Mouse (Mus musculus): ENCODE measurements at regions not wholly inside any gene's neighbourhood (a gene's known extent, or its start where the extent isn't known, plus 50 kb on each side); places are given as distances from the start of the nearest gene placed in this dataset.

- no peak for DNase-seq
Measured at GRCm38 (mm10) chr1:80131354-80131753, 86.9 kb downstream of the Fam124b start.

DNA sequence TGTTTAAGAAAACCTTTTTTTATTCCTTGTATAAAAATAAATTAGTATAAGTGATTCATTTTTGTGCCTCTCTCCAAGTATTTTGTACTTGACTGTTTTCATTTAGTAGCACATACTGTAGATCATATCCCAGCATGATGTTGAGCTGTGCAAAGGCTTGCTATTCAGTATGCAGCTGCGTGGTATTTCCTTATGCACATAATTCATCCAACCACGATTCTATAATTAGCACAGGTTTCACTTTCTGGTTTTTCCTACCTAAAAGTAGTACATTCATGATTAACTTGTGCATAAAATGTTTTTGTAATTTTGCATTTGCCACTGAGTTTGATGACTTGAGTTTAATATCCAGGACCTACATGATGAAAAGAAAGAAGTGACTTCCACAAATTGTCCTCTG lies 94.3 kb downstream of the Fam124b start:
- no peak for DNase-seq

DNA sequence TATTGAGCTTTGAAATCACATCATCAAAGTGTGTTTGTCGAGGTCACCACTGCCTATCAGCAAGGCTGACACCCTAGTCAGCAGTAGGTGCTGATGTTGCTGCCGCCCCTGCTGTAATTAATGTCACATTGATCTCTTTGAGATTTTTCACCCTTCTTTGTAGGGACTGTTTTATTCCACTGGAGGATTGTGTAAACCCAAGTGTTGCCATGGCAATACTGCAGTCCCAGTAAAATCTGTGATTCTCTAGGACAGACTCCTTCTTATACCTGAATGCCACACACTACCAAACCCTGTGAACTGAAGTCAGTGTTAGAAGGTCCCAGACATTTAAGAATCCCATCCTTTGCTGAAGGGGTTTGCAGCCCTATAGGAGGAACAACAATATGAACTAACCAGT lies 102.4 kb downstream of the Fam124b start:
- DNase-seq = no peak

- DNase-seq = no peak
Measured at GRCm38 (mm10) chr1:80107747-80108476, 110.4 kb downstream of the Fam124b start.

GRCm38 (mm10) chr1:80106269-80106668 lies 112.0 kb downstream of the Fam124b start:
- no peak for DNase-seq

DNA sequence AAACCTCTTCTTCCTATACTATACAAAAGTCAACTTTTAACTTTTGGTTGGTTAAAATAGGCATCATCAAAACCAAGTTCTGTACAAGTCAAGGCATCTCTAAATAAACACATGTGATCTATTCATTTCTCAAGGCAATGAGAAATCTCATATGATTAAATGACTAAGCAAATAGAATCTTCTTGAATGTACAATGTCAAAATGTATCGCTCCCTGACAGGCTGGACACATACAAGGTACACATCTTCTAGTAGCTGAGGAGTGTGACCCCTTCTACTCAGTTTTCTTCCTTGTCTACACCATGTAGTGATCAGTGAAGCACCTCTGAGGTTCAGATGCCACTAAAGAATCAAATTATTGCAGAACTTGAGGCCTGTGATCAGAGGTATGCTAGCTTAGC lies 120.0 kb downstream of the Fam124b start:
- DNase-seq = no peak

DNA sequence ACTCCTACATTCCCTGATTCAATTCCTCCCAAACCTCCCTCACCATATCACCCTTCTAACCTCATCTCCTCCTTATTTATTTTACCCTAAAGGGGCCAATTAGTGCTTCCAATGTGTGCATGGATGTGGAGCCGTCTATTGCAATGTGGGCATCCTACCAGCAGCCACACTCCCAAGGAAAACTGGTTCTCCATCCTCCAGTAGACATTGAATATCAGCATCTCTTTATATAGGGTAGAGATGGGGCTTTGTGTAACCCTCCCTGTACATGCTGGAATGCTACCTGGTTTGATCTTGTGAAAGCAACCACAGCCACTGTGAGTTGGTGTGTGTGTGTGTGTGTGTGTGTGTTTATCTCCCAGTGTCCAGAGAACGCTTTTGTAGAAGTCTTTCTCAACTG lies 126.5 kb downstream of the Fam124b start:
- no peak for DNase-seq

DNA sequence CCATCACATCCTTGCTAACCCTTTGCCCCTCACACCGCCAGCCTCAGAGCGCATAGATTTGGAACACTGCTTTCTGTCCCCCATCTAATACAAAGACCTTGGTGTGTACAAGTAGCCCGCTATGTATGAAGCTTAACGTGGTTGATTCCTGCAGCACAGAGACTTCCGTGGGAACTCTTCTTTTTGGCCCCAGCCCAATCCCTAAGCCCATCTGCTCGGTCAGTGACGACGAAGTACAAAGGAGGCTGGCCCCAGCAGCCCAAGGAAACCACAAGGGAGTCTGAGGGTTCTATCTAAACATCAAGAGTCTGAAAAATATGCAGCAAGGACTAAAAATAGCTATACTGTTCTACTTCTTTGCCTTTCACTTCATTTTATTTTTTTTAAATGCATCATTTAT lies 126.9 kb downstream of the Fam124b start:
- DNase-seq = no peak

DNA sequence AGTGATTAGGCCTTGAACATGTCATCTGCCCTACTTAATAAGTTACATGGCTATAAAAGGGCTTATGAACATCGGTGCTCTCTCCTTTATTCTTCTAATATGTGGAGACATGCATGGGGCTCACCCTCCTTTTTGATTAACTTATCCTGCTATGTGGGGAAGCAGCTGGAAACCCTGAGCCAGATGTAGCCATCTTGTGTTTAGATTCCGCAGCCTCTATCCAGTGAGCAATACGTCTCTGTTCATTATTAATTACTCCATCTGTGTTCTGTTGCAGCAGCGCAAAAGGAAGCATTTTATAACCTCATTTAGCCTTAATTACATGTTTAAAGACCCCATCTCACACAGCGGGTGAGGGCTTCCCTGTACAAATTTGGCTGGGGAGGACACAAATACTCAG lies 129.6 kb downstream of the Fam124b start:
- DNase-seq = no peak

GRCm38 (mm10) chr1:80076357-80076756 lies 141.9 kb downstream of the Fam124b start:
- DNase-seq = no peak

- no peak for DNase-seq
Measured at GRCm38 (mm10) chr1:80074376-80074775, 143.9 kb downstream of the Fam124b start.

- no peak for DNase-seq
Measured at GRCm38 (mm10) chr1:80073950-80074349, 144.3 kb downstream of the Fam124b start.

GRCm38 (mm10) chr1:80069141-80069540 lies 149.1 kb downstream of the Fam124b start:
- no peak for DNase-seq

DNA sequence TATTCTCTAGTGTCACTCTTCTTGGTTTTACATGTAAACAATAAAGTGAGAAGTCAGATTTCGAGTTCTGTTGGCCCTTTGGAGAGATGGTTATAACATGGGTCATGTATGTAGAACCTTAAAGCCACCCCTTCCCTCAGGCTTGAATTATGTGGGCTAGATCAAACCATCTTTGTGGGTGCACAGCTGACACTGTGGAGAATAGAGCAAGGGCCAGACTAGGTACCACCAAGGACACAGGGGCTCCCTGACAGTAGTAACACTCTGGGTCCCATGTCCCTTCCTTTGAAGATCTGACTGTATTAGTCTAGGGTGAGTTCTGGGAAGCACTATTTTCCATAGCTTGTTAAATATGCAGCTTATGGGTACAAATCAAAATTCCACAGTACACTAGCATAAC lies 156.2 kb downstream of the Fam124b start:
- DNase-seq = no peak

- no peak for DNase-seq
Measured at GRCm38 (mm10) chr1:80061632-80062031, 156.6 kb downstream of the Fam124b start.

DNA sequence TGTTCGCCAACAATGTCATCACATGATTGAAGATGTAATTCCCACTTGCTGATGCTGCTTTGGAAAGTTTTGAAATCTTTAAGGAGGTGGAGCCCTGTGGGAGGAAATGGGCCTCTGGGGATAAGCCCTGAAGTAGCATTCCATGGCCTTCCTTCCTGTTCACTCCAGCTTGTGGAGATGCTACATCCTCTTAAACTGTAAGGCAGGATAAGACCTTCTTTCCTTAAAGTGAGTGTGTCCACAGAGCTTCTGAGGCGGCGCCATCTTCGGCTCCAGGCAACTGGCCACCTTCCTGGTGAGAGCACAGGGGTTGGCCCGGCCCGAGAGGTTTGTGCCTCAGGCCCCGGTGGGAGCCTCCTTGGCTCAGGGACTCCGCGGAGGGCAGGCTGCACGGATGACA lies 173.1 kb downstream of the Fam124b start:
- DNase-seq = no peak

DNA sequence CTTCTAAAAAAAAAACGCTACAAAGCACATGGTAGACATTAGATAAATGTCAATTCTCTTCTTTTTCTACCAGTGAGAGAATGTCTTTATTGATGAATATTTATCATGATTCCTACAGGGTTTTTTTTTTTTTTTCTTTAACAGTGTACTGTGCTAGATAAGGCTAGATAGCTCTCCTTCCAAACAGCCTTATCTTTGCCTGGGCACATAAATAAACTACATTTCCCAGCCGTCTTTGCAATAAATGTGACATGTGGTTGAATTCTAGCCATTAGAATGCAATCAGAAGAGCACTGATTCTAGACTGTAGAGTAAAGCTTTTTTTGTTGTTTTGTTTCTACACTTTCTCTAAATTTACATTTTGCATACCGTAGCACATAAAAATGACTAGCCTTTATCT lies 177.9 kb downstream of the Fam124b start:
- DNase-seq = no peak

- DNase-seq = no peak
Measured at GRCm38 (mm10) chr1:80039891-80040290, 178.4 kb downstream of the Fam124b start.

DNA sequence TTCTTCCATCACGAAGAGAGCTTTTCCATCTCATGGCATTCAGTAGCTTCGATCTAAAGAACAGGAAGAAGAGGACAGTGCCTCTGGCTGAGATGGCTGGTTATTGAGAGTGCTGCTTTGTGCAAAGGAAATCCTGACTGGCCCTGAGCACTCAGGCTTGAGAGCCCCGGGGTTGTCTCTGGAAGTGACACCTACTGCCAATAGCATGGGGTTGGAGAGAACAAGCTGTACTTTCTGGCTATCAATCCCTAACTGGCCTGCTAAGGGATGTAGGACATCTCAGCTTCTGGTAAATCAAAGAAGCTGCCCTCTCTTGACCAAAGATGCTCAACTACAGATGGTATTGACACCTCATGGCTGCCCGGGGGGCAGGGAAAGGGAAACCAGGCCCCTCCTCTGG lies 178.2 kb upstream of the Serpine2 start:
- no peak for DNase-seq

DNA sequence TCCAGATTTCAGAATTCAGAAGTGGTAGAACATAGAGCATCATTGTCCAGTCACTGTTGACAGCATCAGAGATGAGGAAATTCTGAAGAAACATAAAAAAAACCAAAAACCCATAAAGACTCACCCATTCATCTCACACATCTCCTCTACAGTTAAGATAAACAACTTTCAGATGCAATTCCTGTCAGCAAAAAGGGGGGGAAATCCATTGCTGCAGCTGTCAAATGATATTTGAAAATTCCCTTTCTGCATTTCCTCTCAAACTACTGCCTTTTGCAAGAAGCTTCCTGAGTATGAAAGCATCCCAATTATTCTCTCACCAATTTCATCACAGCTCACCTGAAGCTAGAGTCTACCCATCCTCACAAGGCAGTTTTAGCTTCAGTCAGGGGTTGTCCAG lies 177.1 kb upstream of the Serpine2 start:
- DNase-seq = no peak

DNA sequence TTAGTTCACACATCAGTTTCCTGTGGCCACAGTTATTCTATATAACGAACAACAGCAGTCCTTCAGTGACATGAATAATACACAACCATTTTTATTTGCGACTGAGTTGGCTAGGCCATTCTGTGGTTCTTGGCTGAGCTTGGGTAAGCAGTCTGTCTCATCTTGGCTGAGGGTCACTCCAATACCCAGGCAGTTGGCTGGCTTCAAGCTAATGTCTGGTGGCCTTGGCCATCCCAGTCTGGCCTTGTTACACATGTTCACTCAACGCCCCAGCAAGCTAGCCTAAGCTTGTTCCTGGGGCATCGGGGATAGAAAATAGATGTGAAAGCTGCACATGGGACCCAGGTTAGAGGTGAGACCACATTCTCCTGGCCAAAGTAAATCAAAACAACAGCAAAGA lies 175.5 kb upstream of the Serpine2 start:
- DNase-seq = no peak

DNA sequence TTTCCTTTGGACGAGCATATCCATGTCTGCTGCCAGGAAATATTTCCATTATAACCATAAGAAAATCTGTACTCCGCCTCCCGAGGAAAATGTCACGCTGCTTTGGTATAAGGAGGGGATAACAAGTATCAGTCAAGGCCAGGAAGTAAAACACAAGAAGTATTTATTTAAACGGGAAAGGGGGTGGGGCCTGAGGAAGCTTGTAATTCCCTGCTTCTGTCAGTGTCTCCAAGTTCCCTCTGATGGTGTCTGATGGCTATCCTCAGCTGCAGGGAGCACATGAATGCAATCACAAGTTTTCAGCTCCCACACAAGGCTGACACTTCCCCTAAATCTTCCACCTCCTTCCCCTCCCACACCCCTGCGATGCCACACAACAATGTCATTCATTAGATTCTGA lies 172.5 kb upstream of the Serpine2 start:
- no peak for DNase-seq

GRCm38 (mm10) chr1:80033121-80033520 lies 172.1 kb upstream of the Serpine2 start:
- no peak for DNase-seq

- DNase-seq = no peak
Measured at GRCm38 (mm10) chr1:80032464-80032863, 171.5 kb upstream of the Serpine2 start.

DNA sequence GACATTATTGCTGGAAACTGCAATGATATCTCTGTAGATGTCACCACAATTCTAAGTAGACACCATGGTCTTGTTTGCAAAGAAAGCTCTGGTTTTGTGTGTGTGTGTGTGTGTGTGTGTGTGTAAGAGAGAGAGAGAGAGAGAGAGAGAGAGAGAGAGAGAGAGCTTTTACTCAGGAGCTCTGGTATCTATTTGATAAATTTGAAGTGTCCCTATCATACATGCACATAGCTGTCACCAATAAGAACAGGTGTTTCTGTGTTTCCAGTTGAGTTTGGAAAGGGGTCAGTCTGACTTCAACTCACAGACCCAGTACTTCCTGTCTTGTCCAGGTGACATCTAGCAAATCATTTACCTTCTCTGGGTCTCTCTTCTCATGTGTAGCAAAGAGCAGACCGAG lies 169.7 kb upstream of the Serpine2 start:
- DNase-seq = no peak
